Mouse (Mus musculus): Measurements from ENCODE around the gene Capn7. TPM values are rescaled to one million over a fixed set of nuclear protein-coding genes. Genes with fewer than 3 reads are reported as not detected.

Gene Capn7
- polyA plus RNA-seq, 1 experiment from 2014 or later: 41.4 TPM

- Histone ChIP-seq H3K9me3 (no peaks in the 10 kb centered on the region), H3K4me2 (replicated peaks) (no peak overlapping the region), H3K9ac (no peak overlapping the region), H3K4me1 (peaks cover 13% of the 10 kb centered on the region; the same call in 1 of the 2 replicates), H3K27ac (no peak overlapping the region), H3K36me3 (no peaks in the 10 kb centered on the region), H3K4me3 (no peak overlapping the region), H3K27me3 (0 out of 2 replicates have a peak, but pooled peaks cover 4% of the 10 kb centered on the region)
- WGBS: 68% methylated on average over 7 of the region's 7 CpGs
- ATAC-seq (ENCODE audit: low FRiP score, low read depth): no peak
These were observed 9.7 kb upstream of the Capn7 start for GRCm38 (mm10) chr14:31326770-31327169.

GRCm38 (mm10) chr14:31327196-31327595 is 9.2 kb upstream of the Capn7 start:
- Histone ChIP-seq H3K9ac (no peak overlapping the region), H3K36me3 (no peaks in the 10 kb centered on the region), H3K9me3 (no peaks in the 10 kb centered on the region), H3K27ac (no peak overlapping the region), H3K4me3 (no peak overlapping the region), H3K27me3 (0 out of 2 replicates have a peak, but pooled peaks cover 4% of the 10 kb centered on the region), H3K4me1 (peaks cover 13% of the 10 kb centered on the region; the same call in 1 of the 2 replicates), H3K4me2 (replicated peaks) (no peak overlapping the region)
- ATAC-seq (ENCODE audit: low FRiP score, low read depth): no peak
- WGBS: 87% methylated on average over 1 of the region's 1 CpGs

- no peaks in the 10 kb centered on the region for H3K36me3 ChIP-seq
- WGBS: 76% methylated on average over 4 of the region's 4 CpGs
These were observed 8.8 kb upstream of the Capn7 start for GRCm38 (mm10) chr14:31327681-31328080.

GRCm38 (mm10) chr14:31329741-31330140 is 6.7 kb upstream of the Capn7 start:
- no peaks in the 10 kb centered on the region for H3K36me3 ChIP-seq
- H3K4me2 ChIP-seq (replicated peaks): no peak overlapping the region
- no peak overlapping the region for H3K4me3 ChIP-seq
- no peak overlapping the region for H3K27ac ChIP-seq
- no peaks in the 10 kb centered on the region for H3K9me3 ChIP-seq
- ATAC-seq (ENCODE audit: low FRiP score, low read depth): no peak
- no peaks in the 10 kb centered on the region for H3K27me3 ChIP-seq
- H3K9ac ChIP-seq: no peak overlapping the region
- 54% methylated on average over 2 of the region's 2 CpGs for WGBS
- no peaks in the 10 kb centered on the region for H3K4me1 ChIP-seq

More at GRCm38 (mm10) chr14:31327681-31328080, 8.8 kb upstream of the Capn7 start:
- no peak overlapping the region for H3K4me2 ChIP-seq (replicated peaks)
- peaks cover 13% of the 10 kb centered on the region; the same call in 1 of the 2 replicates for H3K4me1 ChIP-seq
- H3K27ac ChIP-seq: no peak overlapping the region
- H3K27me3 ChIP-seq: 0 out of 2 replicates have a peak, but pooled peaks cover 4% of the 10 kb centered on the region
- no peak overlapping the region for H3K9ac ChIP-seq
- H3K4me3 ChIP-seq: no peak overlapping the region
- ATAC-seq (ENCODE audit: low FRiP score, low read depth): no peak
- H3K9me3 ChIP-seq: no peaks in the 10 kb centered on the region

GRCm38 (mm10) chr14:31330957-31331356 is 5.5 kb upstream of the Capn7 start:
- Histone ChIP-seq H3K4me1 (no peaks in the 10 kb centered on the region), H3K9me3 (no peaks in the 10 kb centered on the region), H3K4me3 (no peak overlapping the region), H3K36me3 (no peaks in the 10 kb centered on the region), H3K9ac (no peak overlapping the region), H3K4me2 (replicated peaks) (no peak overlapping the region), H3K27me3 (no peaks in the 10 kb centered on the region), H3K27ac (no peak overlapping the region)
- ATAC-seq (ENCODE audit: low FRiP score, low read depth): no peak
- WGBS: 76% methylated on average over 4 of the region's 4 CpGs

GRCm38 (mm10) chr14:31335765-31336164 is 673 bp upstream of the Capn7 start:
- WGBS: 50% methylated on average over 3 of the region's 3 CpGs
- no peak for ATAC-seq (ENCODE audit: low FRiP score, low read depth)
- Histone ChIP-seq H3K27ac (no peak overlapping the region), H3K4me2 (replicated peaks) (peak overlapping the region; percentile 71), H3K36me3 (peaks cover 7% of the 10 kb centered on the region), H3K9me3 (no peaks in the 10 kb centered on the region), H3K4me1 (peaks cover 18% of the 10 kb centered on the region), H3K4me3 (peak overlapping the region; percentile 86), H3K9ac (no peak overlapping the region), H3K27me3 (no peaks in the 10 kb centered on the region)

- peak overlapping the region; percentile 71 for H3K4me2 ChIP-seq (replicated peaks)
- peak overlapping the region; percentile 92 for H3K9ac ChIP-seq
- H3K4me3 ChIP-seq: peak overlapping the region; percentile 86
- H3K4me1 ChIP-seq: peaks cover 18% of the 10 kb centered on the region
- H3K27me3 ChIP-seq: no peaks in the 10 kb centered on the region
- H3K9me3 ChIP-seq: no peaks in the 10 kb centered on the region
- 45% methylated on average over 7 of the region's 7 CpGs for WGBS
- peak overlapping the region; percentile 92; the same call in 1 of the 2 replicates for H3K27ac ChIP-seq
- no peak for ATAC-seq (ENCODE audit: low FRiP score, low read depth)
- H3K36me3 ChIP-seq: peaks cover 11% of the 10 kb centered on the region
These were observed 968 bp downstream of the Capn7 start for GRCm38 (mm10) chr14:31337406-31337805.

- Histone ChIP-seq H3K9ac (peak overlapping the region; percentile 92; the same call in 1 of the 2 replicates), H3K4me3 (peak overlapping the region; percentile 86), H3K36me3 (peaks cover 12% of the 10 kb centered on the region), H3K4me1 (peaks cover 18% of the 10 kb centered on the region), H3K4me2 (replicated peaks) (peak overlapping the region; percentile 71), H3K27me3 (no peaks in the 10 kb centered on the region), H3K9me3 (no peaks in the 10 kb centered on the region), H3K27ac (no peak overlapping the region)
- ATAC-seq (ENCODE audit: low FRiP score, low read depth): no peak
These were observed 1.5 kb downstream of the Capn7 start for GRCm38 (mm10) chr14:31337947-31338346.

- ATAC-seq (ENCODE audit: low FRiP score, low read depth): no peak
- Histone ChIP-seq H3K27ac (no peak overlapping the region), H3K27me3 (no peaks in the 10 kb centered on the region), H3K4me2 (replicated peaks) (no peak overlapping the region), H3K9ac (no peak overlapping the region), H3K9me3 (no peaks in the 10 kb centered on the region), H3K4me1 (peaks cover 7% of the 10 kb centered on the region; the same call in 1 of the 2 replicates), H3K36me3 (peaks cover 46% of the 10 kb centered on the region), H3K4me3 (no peak overlapping the region)
- 79% methylated on average over 8 of the region's 8 CpGs for WGBS
These were observed 6.8 kb downstream of the Capn7 start for GRCm38 (mm10) chr14:31343241-31343640.

- no peak overlapping the region for H3K9ac ChIP-seq
- no peaks in the 10 kb centered on the region for H3K27me3 ChIP-seq
- ATAC-seq (ENCODE audit: low FRiP score, low read depth): no peak
- no peak overlapping the region for H3K4me3 ChIP-seq
- H3K4me2 ChIP-seq (replicated peaks): no peak overlapping the region
- WGBS: 90% methylated on average over 1 of the region's 1 CpGs
- peaks cover 55% of the 10 kb centered on the region for H3K36me3 ChIP-seq
- H3K9me3 ChIP-seq: no peaks in the 10 kb centered on the region
- no peaks in the 10 kb centered on the region for H3K4me1 ChIP-seq
- H3K27ac ChIP-seq: no peak overlapping the region
These were observed 8.9 kb downstream of the Capn7 start for GRCm38 (mm10) chr14:31345367-31345766.

GRCm38 (mm10) chr14:31362236-31362635 is 25.8 kb downstream of the Capn7 start:
- H3K4me2 ChIP-seq (replicated peaks): no peak overlapping the region
- H3K9me3 ChIP-seq: no peaks in the 10 kb centered on the region
- H3K9ac ChIP-seq: no peak overlapping the region
- ATAC-seq (ENCODE audit: low FRiP score, low read depth): no peak
- H3K27ac ChIP-seq: no peak overlapping the region
- no peak overlapping the region for H3K4me3 ChIP-seq
- WGBS: 94% methylated on average over 2 of the region's 2 CpGs
- H3K27me3 ChIP-seq: no peaks in the 10 kb centered on the region
- H3K36me3 ChIP-seq: peaks cover 75% of the 10 kb centered on the region
- no peaks in the 10 kb centered on the region for H3K4me1 ChIP-seq

GRCm38 (mm10) chr14:31364589-31364988 is 28.2 kb downstream of the Capn7 start:
- no peak overlapping the region for H3K9ac ChIP-seq
- no peak overlapping the region for H3K4me2 ChIP-seq (replicated peaks)
- no peaks in the 10 kb centered on the region for H3K9me3 ChIP-seq
- no peak for ATAC-seq (ENCODE audit: low FRiP score, low read depth)
- peaks cover 79% of the 10 kb centered on the region for H3K36me3 ChIP-seq
- no peak overlapping the region for H3K4me3 ChIP-seq
- H3K27me3 ChIP-seq: no peaks in the 10 kb centered on the region
- WGBS: 94% methylated on average over 4 of the region's 4 CpGs
- no peaks in the 10 kb centered on the region for H3K4me1 ChIP-seq
- H3K27ac ChIP-seq: no peak overlapping the region

- ATAC-seq (ENCODE audit: low FRiP score, low read depth): no peak
- no peak overlapping the region for H3K4me2 ChIP-seq (replicated peaks)
- no peaks in the 10 kb centered on the region for H3K9me3 ChIP-seq
- peaks cover 81% of the 10 kb centered on the region for H3K36me3 ChIP-seq
- H3K9ac ChIP-seq: no peak overlapping the region
- no peak overlapping the region for H3K4me3 ChIP-seq
- no peaks in the 10 kb centered on the region for H3K27me3 ChIP-seq
- no peak overlapping the region for H3K27ac ChIP-seq
- no peaks in the 10 kb centered on the region for H3K4me1 ChIP-seq
These were observed 28.9 kb downstream of the Capn7 start for GRCm38 (mm10) chr14:31365350-31365749.
